Mouse (Mus musculus) layer of hippocampus, adult 18-20 months (tissue): ENCODE data around the gene Cage1. TPM values are rescaled to one million over a fixed set of nuclear protein-coding genes. Genes with fewer than 3 reads are reported as not detected.

Experiments used
- DNase-seq, 2 experiments: peaks; one replicate each; pipeline ENCODE4 v3.0.0; 2022; ENCODE audit warnings: low spot score in 2 of 2
- microRNA-seq, 2 experiments: library from miRNA; unstranded; fragments of <30 nt; microRNA quantifications; one replicate each; pipeline ENCODE4 v1.2.0; 2021
- total RNA-seq, 2 experiments: library from RNA; stranded (reverse); gene quantifications; 2 replicates each; pipeline ENCODE4 v1.2.3; 2021

Gene Cage1
- total RNA-seq, 2 experiments from 2014 or later, result 4.3 to 5.1 TPM

DNA sequence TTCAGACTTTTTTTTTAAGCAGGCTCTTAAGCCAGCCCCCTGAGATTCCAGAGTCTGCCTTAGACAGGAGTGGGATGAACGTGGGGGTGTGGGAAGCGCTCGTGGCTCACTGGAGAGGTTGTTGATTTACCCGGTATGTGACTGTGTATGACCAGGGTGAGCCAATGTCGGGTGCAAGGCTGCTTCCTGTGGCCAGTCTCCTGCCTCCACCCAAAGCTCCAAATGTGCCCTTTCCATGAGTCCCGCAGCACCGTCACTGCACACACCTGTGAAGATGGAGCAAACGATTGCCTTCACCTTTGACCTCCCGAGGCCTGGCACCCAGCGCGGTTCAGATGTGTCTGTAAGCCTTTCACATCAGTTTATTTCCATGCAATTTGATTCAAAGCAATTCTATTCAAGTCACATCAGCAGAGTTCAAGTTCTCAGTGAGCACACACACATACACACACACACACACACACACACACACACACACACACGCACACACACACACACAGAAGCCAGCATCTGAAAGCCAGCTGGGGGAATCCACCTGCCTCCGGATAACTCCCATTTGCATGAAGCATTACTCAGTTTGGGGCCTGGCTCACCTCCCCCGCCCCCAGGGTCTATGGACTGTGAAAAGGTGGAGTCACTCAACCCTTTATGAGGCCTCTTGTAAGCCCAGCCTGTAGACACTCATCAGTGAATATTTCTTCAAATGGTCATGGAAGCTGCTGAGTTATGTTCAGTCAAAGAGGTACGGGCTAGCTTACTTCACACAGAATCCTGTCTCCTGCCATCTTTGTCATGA lies 70.4 kb downstream of the Cage1 start:
- DNase-seq, result no peak

- DNase-seq, result no peak
Measured at GRCm38 (mm10) chr13:37965126-37965914, 71.5 kb downstream of the Cage1 start.

DNA sequence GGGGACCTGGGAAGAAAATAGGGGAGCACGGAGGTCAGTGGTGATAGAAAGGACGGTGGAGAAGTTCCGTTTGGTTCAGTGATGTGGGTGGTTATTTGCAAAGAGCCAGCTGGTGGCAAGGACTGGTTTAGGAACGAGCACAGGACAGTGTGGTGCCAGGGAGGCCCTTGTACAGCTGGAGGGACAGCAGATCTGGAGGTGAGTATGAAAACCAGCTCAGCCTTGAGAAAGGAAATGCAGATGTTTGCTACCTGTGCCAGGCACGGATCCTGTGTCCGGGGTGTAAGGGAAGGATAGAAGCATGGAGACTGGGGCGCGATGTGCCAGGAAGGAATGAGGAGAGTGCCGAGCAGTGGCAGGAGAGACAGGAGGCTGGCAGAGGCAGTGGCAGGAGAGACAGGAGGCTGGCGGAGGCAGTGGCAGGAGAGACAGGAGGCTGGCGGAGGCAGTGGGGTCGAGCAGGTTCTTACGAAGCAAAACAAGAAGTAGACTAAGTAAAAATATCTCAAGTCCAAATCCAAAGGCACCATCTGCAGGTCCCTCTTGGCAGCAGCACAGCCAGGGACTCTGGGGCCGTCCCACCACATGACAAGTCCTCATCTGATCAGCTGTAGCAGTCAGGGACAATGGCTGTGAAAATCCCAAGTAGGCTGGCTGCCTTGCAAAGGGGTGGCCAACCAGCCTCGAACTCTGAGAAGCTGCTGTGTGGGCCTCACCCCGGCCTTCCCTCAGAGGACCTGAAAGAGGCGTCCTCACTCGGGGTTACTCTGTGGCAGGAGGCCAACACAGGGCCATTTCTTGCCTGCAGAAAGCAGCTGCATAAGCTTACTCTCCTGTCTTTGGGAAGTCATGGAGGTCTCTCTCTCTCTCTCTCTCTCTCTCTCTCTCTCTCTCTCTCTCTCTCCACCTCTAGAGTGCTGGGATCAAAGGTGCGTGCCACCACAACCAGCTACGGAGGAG lies 72.5 kb downstream of the Cage1 start:
- DNase-seq, result no peak

GRCm38 (mm10) chr13:37963354-37964007 lies 73.4 kb downstream of the Cage1 start:
- DNase-seq, result peak; percentile 50 to 80

- no peak for DNase-seq
Measured at GRCm38 (mm10) chr13:37962541-37962940, 74.3 kb downstream of the Cage1 start.

DNA sequence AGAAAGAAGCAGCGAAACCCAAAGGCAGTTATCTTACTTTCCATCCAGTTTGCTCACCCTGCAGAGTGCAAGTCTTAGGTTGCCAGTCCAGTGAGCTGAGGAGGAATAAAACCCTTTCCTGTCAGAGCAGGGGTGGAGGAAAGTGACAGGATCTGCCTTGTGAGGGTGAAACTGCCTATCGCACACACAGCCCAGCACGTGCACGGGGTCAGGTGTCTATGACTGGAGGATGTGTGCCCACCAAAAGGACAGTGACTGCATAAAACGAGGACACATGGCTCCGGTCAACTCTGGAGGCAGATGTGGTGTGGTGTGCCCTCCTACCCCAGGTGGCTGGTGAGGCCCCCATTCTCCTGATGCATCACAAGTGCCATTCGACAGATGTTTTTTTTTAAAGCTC lies 76.9 kb downstream of the Cage1 start:
- DNase-seq, result no peak

DNA sequence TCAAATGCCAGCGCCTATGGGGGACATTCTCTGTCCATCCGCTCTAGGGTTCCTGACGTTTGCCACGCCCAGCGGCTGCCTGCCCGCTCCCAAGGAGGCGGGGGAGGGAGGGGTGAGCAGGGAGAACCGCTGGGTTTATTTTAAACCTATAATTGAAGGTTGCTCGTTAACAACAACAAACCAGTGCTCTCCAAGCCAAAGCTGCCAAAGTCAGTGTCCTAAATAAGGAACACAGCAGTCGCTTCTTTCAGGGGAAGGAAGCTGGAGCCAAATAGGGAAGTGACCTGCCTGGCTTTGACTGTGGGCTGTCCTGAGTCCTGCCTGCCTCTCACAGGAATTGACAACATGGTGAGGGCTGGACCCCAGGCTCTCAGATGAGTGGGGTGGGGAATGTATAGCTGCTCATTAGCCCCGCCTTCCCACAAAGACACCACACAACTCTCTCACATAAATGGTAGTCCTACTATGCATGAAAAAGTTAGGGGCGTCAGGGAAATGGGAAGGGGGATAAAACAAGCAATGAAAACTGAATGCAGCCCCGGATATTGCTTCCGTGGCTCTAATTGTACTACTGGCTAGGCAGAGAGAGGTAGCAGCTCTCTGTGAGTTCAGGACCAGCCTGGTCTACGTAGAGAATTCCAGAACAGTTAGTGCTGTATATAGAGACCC lies 77.5 kb downstream of the Cage1 start:
- DNase-seq, result no peak

DNA sequence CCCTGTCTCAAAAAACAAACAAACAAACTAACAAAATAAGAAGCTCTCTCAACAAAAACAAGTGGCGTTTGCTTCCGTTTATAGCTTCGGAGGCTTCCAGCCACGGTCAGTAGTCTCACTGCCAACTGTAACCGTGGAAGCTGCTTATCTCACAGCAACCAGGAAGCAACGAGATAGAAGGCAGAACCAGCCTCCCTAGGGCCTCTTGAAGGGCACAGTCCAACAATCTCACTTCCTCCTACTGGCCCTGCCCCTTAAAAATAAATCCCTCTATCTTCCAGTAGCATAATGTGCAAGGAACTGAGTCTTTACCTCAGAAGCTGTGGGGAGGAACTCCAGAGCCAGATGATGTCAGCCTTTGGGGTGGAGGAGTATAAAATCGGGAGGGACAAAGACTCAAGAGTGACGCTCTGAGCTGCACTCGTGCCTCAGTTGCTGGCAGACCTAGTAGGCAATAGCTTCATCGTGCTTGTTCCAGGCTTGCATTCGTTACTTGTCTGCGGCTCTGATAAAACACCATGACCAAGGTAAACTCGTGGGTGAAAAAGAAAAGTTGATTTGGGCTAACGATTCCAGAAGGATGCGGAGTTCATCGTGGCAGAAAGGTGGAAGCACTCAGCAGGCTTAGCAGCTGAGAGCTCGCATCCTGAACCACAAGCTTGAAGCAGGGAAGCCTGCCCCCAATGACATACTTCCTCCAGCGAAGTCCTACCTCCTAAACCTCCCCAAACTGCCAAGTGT lies 78.2 kb downstream of the Cage1 start:
- DNase-seq, result no peak

Small RNAs within 50 kb of the gene (microRNA-seq; reads per million reads assigned to microRNA genes)
- 0 reads per million in 2 experiments for gene Gm27387

Other genes with a start within 250 kb of the Cage1 start
- 10 to 100 TPM; 82.1 to 93.6 TPM for gene Ssr1, start 42.9 kb downstream of the Cage1 start, total RNA-seq
- 10 to 100 TPM; 19.1 to 25.7 TPM for gene Riok1, start 74 bp downstream of the Cage1 start, total RNA-seq
- gene Dsp, start 114.2 kb upstream of the Cage1 start, total RNA-seq, result 10 to 100 TPM; 10.3 to 10.7 TPM
- gene Snrnp48, start 167.9 kb upstream of the Cage1 start, total RNA-seq, result 10 to 100 TPM; 21.5 to 21.7 TPM